Mouse (Mus musculus) cerebellum, adult 11 months (tissue): ENCODE measurements around the gene Clptm1l.

Experiments used
- DNase-seq: peaks from one replicate; pipeline ENCODE4 v3.0.0; 2022

The Clptm1l gene

DNA sequence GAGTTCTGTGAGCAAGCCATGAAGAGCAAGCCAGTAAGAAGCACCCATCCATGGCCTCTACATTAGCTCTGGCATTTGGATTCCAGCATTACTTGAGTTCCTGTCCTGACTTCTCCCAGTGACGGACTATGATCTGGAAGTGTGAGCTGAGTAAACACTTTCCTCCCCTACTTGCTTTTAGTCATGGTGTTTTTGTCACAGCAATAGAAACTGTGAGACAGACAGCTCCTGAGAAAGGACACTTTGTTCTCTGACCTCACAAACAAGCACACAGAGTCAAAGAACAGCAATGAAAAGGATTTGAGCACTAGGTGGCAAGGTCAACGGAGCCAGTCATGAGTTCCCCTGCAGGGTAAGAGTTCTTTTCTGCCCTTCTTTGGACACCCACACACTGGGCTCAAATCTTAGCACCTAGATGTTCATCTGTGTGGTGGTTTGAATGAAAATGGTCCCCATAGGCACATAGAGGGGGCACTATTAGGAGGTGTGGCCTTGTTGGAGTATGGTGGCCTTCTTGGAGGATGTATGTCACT is 56.4 kb downstream of the Clptm1l start:
- no peak for DNase-seq
